Mouse (Mus musculus) adrenal gland, adult 2 months (tissue): ENCODE data around the gene Stag2. TPM values are rescaled to one million over a fixed set of nuclear protein-coding genes. Genes with fewer than 3 reads are reported as not detected.

Source experiments
- DNase-seq: peaks from one replicate; pipeline ENCODE4 v3.0.0; 2021
- long read RNA-seq: library from polyadenylated mRNA; stranded (forward); transcript quantifications from one replicate; pipeline ENCODE4 v2.0.0, GENCODE M21; 2021
- polyA plus RNA-seq: library from polyadenylated mRNA; depleted of rRNA; stranded (reverse); fragments of >200 nt; gene quantifications from 2 replicates; pipeline ENCODE4 v1.2.3, GENCODE M21; 2012; rRNA removed
- total RNA-seq, 2 experiments: library from RNA; stranded (reverse); gene quantifications; 2 replicates each; pipeline ENCODE4 v1.2.3; 2021

The Stag2 gene
- total RNA-seq (10 to 100 TPM; 72.4 to 74.3 TPM), polyA plus RNA-seq (1.1 and 1.8 TPM in 2 replicates)
- long read RNA-seq, full-length matches to known transcripts: 5 of 16 reads
- long read RNA-seq, partial matches to known transcripts: 5 of 16 reads
- long read RNA-seq, other reads (novel, unspliced or antisense): 6 of 16 reads

- peak; percentile 94 for DNase-seq
Measured at GRCm38 (mm10) chrX:42148788-42149556, at the start of gene Stag2. Gene Stag2 (plus strand): TSS chrX:42149317.

- DNase-seq: peak; percentile 32
Measured at GRCm38 (mm10) chrX:42107137-42107536, 42.0 kb upstream of the Stag2 start.

GRCm38 (mm10) chrX:42110585-42110984 lies 38.5 kb upstream of the Stag2 start:
- DNase-seq: no peak

- DNase-seq: no peak
Measured at GRCm38 (mm10) chrX:42119442-42120048, 29.6 kb upstream of the Stag2 start.

- no peak for DNase-seq
Measured at GRCm38 (mm10) chrX:42124963-42125697, 24.0 kb upstream of the Stag2 start.

GRCm38 (mm10) chrX:42139882-42140281 lies 9.2 kb upstream of the Stag2 start:
- no peak for DNase-seq

- DNase-seq: no peak
Measured at GRCm38 (mm10) chrX:42142620-42143019, 6.5 kb upstream of the Stag2 start.

- DNase-seq: no peak
Measured at GRCm38 (mm10) chrX:42143991-42144390, 5.1 kb upstream of the Stag2 start.

GRCm38 (mm10) chrX:42148016-42148451 lies 1.1 kb upstream of the Stag2 start:
- peak; percentile 37 for DNase-seq

- DNase-seq: peak; percentile 70
Measured at GRCm38 (mm10) chrX:42149557-42150345, 634 bp downstream of the Stag2 start.

- peak; percentile 81 for DNase-seq
Measured at GRCm38 (mm10) chrX:42150346-42151023, 1.4 kb downstream of the Stag2 start.

GRCm38 (mm10) chrX:42151024-42151754 lies 2.1 kb downstream of the Stag2 start:
- no peak for DNase-seq

- peak; percentile 92 for DNase-seq
Measured at GRCm38 (mm10) chrX:42151903-42152369, 2.8 kb downstream of the Stag2 start.

- DNase-seq: no peak
Measured at GRCm38 (mm10) chrX:42153056-42153455, 3.9 kb downstream of the Stag2 start.

GRCm38 (mm10) chrX:42165455-42165854 lies 16.3 kb downstream of the Stag2 start:
- DNase-seq: no peak

- no peak for DNase-seq
Measured at GRCm38 (mm10) chrX:42170811-42171210, 21.7 kb downstream of the Stag2 start.

GRCm38 (mm10) chrX:42187590-42187989 lies 38.5 kb downstream of the Stag2 start:
- no peak for DNase-seq

- DNase-seq: no peak
Measured at GRCm38 (mm10) chrX:42188825-42189426, 39.8 kb downstream of the Stag2 start.

GRCm38 (mm10) chrX:42194608-42195007 lies 45.5 kb downstream of the Stag2 start:
- no peak for DNase-seq

GRCm38 (mm10) chrX:42202482-42202881 lies 53.4 kb downstream of the Stag2 start:
- DNase-seq: no peak
